Mouse (Mus musculus) 3134 (cell line): ENCODE measurements around the gene Fndc10.
"Not testable (repeated sequence)": the region's sequence is repeated elsewhere in the genome, so short reads cannot be mapped to it uniquely, and the experiment has no call there.

Experiments used
- DNase-seq: peaks from one replicate; pipeline ENCODE4 v3.0.0-alpha.2; 2011; ENCODE audit warnings: low spot score; ENCODE audit not compliant: insufficient read length; ENCODE audit errors: extremely low read depth

Gene Fndc10

GRCm38 (mm10) chr4:155694111-155694481 lies at the start of gene Fndc10:
Gene Fndc10 (plus strand): TSS chr4:155694342.
- DNase-seq = no peak

- not testable (repeated sequence) for DNase-seq
Measured at GRCm38 (mm10) chr4:155645308-155645707, 48.8 kb upstream of the Fndc10 start, which contains the start of gene Gm10563. Gene Gm10563 (minus strand): TSS chr4:155645408.

- DNase-seq = no peak
Measured at GRCm38 (mm10) chr4:155645721-155646120, 48.4 kb upstream of the Fndc10 start.

- DNase-seq = no peak
Measured at GRCm38 (mm10) chr4:155649355-155649754, 44.8 kb upstream of the Fndc10 start.

GRCm38 (mm10) chr4:155651553-155652269 lies 42.4 kb upstream of the Fndc10 start:
- DNase-seq = no peak

- no peak for DNase-seq
Measured at GRCm38 (mm10) chr4:155652283-155653085, 41.7 kb upstream of the Fndc10 start.

- DNase-seq = no peak
Measured at GRCm38 (mm10) chr4:155653086-155653450, 41.1 kb upstream of the Fndc10 start, which contains the start of gene Mmp23. Gene Mmp23 (minus strand): TSS chr4:155653384.

GRCm38 (mm10) chr4:155653451-155654182 lies 40.5 kb upstream of the Fndc10 start:
- no peak for DNase-seq

GRCm38 (mm10) chr4:155654183-155654455 lies 40.0 kb upstream of the Fndc10 start:
- DNase-seq = no peak

- no peak for DNase-seq
Measured at GRCm38 (mm10) chr4:155654456-155655298, 39.5 kb upstream of the Fndc10 start.

- no peak for DNase-seq
Measured at GRCm38 (mm10) chr4:155656214-155656751, 37.9 kb upstream of the Fndc10 start.

GRCm38 (mm10) chr4:155658961-155659360 lies 35.2 kb upstream of the Fndc10 start:
- no peak for DNase-seq

- no peak for DNase-seq
Measured at GRCm38 (mm10) chr4:155660641-155661040, 33.5 kb upstream of the Fndc10 start.

- no peak for DNase-seq
Measured at GRCm38 (mm10) chr4:155666903-155667302, 27.2 kb upstream of the Fndc10 start.

- peak; percentile 91 for DNase-seq
Measured at GRCm38 (mm10) chr4:155668689-155669597, 25.2 kb upstream of the Fndc10 start, which contains the start of gene Mib2. Gene Mib2 (minus strand): TSS chr4:155669198.

GRCm38 (mm10) chr4:155669598-155670075 lies 24.5 kb upstream of the Fndc10 start:
- no peak for DNase-seq

GRCm38 (mm10) chr4:155670236-155670635 lies 23.9 kb upstream of the Fndc10 start:
- not testable (repeated sequence) for DNase-seq

- no peak for DNase-seq
Measured at GRCm38 (mm10) chr4:155672082-155672481, 22.1 kb upstream of the Fndc10 start.

GRCm38 (mm10) chr4:155675991-155676390 lies 18.2 kb upstream of the Fndc10 start:
- no peak for DNase-seq
